Mouse (Mus musculus): ENCODE results near the gene Mcm3ap.

The Mcm3ap gene

GRCm38 (mm10) chr10:76468203-76469162 lies at the start of gene Mcm3ap, which contains the start of gene Ybey:
Gene Mcm3ap, plus strand, starts transcription at chr10:76468927.
Gene Ybey, minus strand, starts transcription at chr10:76469114.
- DNase-seq (ENCODE audit: low read depth, low spot score), result peak; percentile 91

DNA sequence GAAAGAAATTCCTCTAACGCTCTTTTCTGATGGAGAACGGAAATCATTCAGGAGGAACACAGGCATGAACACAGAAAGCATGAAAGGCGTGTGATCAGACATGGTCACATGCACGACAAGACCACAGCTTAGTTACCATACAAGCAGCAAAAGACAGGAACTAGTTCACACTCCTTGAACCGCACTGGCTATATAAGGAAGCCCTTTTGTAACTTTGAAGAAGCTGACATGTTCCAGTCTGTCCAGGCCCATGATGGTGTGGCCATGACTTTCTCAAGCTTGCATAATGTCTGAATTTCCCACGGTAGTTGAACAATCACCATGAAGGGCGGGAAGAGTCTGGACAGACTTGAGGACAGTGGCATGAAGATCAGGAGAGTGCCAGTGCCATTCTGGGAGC lies 43.1 kb upstream of the Mcm3ap start:
- DNase-seq (ENCODE audit: low read depth, low spot score), result no peak

- no peak for DNase-seq (ENCODE audit: low read depth, low spot score)
Measured at GRCm38 (mm10) chr10:76433925-76434324, 34.8 kb upstream of the Mcm3ap start.

GRCm38 (mm10) chr10:76439107-76439890 lies 29.4 kb upstream of the Mcm3ap start:
- DNase-seq (ENCODE audit: low read depth, low spot score), result no peak

- no peak for DNase-seq (ENCODE audit: low read depth, low spot score)
Measured at GRCm38 (mm10) chr10:76440281-76440680, 28.4 kb upstream of the Mcm3ap start, which contains the start of gene AC141477.1. Gene AC141477.1, minus strand, starts transcription at chr10:76440444.

GRCm38 (mm10) chr10:76442178-76443088 lies 26.3 kb upstream of the Mcm3ap start, which contains the start of gene Pcnt:
Gene Pcnt, minus strand, starts transcription at chr10:76442786.
- peak; percentile 97 for DNase-seq (ENCODE audit: low read depth, low spot score)

GRCm38 (mm10) chr10:76445996-76446681 lies 22.6 kb upstream of the Mcm3ap start:
- DNase-seq (ENCODE audit: low read depth, low spot score), result no peak

GRCm38 (mm10) chr10:76447406-76448229 lies 21.1 kb upstream of the Mcm3ap start:
- no peak for DNase-seq (ENCODE audit: low read depth, low spot score)

- DNase-seq (ENCODE audit: low read depth, low spot score), result no peak
Measured at GRCm38 (mm10) chr10:76448851-76449250, 19.9 kb upstream of the Mcm3ap start, which contains the start of gene 2610028H24Rik. Gene 2610028H24Rik, plus strand, starts transcription at chr10:76449081.

DNA sequence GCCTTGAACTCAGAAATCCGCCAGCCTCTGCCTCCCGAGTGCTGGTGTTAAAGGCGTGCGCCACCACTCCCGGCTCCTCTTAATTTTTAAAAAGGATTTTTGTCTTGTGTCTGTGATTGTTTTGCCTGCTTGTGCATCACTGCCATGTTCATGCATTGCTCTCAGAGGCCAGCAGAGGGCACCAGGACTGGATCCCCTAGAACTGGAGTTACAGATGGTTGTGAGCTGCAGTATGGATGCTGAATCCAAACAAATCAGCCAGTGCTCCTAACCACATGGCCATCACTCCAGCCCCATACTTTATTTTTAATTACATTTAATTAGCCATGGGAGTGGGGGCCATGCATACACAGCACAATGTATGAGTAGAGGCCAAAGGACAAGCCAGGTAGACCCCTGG lies 13.4 kb upstream of the Mcm3ap start:
- DNase-seq (ENCODE audit: low read depth, low spot score), result no peak

GRCm38 (mm10) chr10:76461255-76461654 lies 7.5 kb upstream of the Mcm3ap start:
- no peak for DNase-seq (ENCODE audit: low read depth, low spot score)

- no peak for DNase-seq (ENCODE audit: low read depth, low spot score)
Measured at GRCm38 (mm10) chr10:76462312-76462711, 6.4 kb upstream of the Mcm3ap start.

DNA sequence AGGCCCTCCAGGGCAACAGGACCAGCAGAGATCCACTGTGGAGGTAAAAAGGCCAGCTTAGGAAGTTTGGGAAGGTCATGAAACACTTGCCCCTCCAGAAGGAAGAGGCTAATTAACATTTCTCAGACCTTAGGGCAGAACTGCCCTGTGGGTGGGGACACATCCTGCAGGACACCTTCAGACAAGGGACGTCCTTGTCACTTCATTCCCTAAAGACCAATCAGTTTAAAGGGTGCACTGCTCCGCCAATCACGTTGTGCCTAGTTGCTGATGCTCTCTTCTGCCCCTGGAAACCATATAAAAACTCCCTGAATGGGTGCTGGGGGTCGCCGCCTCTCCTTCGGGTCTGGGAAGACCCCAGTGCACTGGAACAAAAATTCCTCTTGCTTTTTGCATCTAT lies 6.0 kb upstream of the Mcm3ap start:
- no peak for DNase-seq (ENCODE audit: low read depth, low spot score)

DNA sequence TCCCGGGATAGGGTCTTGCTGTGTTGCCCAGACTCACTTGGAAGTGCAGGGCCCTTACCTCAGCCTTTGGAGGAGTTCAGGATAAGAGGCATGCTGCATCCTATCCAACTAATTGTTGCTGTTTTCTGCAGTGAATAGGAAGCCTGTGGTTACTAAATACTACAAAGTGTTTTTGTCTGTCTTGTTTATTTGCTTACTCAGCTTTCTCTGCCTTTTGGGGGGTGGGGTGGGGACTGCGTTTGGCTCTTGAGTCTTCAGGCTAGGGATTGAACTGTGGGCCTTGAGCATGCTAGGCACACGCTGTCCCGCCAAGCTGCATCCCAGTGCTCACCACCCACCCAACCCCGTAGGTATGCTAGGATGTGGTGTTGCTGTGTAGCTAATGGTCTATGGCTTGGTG lies 5.0 kb downstream of the Mcm3ap start:
- DNase-seq (ENCODE audit: low read depth, low spot score), result no peak

- DNase-seq (ENCODE audit: low read depth, low spot score), result no peak
Measured at GRCm38 (mm10) chr10:76480851-76481250, 12.1 kb downstream of the Mcm3ap start.

GRCm38 (mm10) chr10:76481480-76481879 lies 12.8 kb downstream of the Mcm3ap start:
- DNase-seq (ENCODE audit: low read depth, low spot score), result no peak

DNA sequence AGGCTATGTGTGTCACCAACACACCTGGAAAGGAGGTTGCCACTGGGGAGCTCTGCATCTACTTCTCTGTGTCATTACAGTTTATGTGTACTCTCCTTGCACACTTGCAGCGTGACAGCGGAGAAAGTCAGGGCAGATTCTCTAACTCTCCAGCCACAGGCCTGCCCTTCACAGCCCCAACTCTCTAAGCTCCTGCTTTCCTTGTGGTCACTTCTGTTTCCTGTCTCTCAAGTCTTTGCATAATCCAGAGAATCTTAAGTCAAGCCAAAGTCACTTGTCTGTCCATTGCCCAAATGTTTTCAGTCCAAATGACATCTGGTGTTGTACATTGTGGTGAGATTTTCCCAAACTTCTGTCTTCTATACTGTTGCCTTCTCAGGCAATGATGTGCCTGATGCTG lies 17.6 kb downstream of the Mcm3ap start:
- no peak for DNase-seq (ENCODE audit: low read depth, low spot score)

DNA sequence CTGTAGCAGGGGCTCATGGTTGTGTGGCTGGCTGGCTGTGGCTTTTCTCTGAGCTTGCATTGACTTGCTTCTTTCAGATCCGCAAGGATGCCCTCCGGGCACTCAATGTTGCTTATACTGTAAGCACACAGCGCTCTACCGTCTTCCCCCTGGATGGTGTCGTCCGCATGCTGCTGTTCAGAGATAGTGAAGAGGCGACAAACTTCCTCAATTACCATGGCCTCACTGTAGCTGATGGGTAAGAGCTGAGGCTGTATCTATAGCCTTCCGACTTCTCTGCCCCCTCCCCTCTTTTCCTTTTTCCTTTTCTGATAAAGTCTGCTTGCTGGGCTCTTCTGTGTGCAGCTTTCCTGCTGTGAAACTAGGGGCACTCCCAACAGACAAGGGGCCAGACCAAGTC lies 19.5 kb downstream of the Mcm3ap start:
- no peak for DNase-seq (ENCODE audit: low read depth, low spot score)

GRCm38 (mm10) chr10:76489205-76489604 lies 20.5 kb downstream of the Mcm3ap start:
- DNase-seq (ENCODE audit: low read depth, low spot score), result no peak

DNA sequence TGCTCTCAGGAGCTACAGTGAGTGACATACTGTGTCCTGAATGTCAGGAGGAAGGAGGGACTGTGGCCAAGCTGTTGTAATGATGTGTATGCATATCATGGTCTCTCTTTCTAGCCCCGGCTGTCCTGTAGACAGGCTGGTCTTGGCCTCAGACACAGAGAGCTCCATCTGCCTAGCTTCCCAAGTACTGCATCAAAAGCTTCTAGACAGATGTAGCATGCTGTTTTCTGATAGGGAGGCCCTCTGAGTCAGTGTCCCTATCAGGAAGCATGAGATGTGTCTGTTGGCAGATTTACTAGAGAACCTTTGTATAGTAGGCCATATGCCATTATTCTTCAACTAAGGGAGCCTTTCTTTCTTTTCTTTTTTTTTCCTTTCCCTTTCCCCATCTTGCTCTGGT lies 24.8 kb downstream of the Mcm3ap start:
- no peak for DNase-seq (ENCODE audit: low read depth, low spot score)

Data from telencephalon, adult 2 months (tissue).